Mouse (Mus musculus): ENCODE results near the gene Pde9a. TPM values are rescaled to one million over a fixed set of nuclear protein-coding genes. Genes with fewer than 3 reads are reported as not detected.
A peak's percentile ranks its signal among the peaks of the same experiment; 100 is the strongest.

Pde9a gene
- total RNA-seq, 2 experiments from 2014 or later: 7.2 to 11.9 TPM

- intact Hi-C loops (cut with DNase I): no loop called here
Observed at GRCm38 (mm10) chr17:31453476-31453875, 67.5 kb downstream of the Pde9a start.

GRCm38 (mm10) chr17:31454056-31454455 is 68.0 kb downstream of the Pde9a start:
- intact Hi-C loops (cut with DNase I): no loop called here

More at GRCm38 (mm10) chr17:31453476-31453875, 67.5 kb downstream of the Pde9a start:
- peak in 1 of 2 experiments; percentile 22 for DNase-seq

GRCm38 (mm10) chr17:31456723-31457567 is 70.9 kb downstream of the Pde9a start:
- DNase-seq: peak; percentile 48 to 60
- intact Hi-C loops (cut with DNase I): no loop called here

More at GRCm38 (mm10) chr17:31454056-31454455, 68.0 kb downstream of the Pde9a start:
- DNase-seq: no peak

GRCm38 (mm10) chr17:31460416-31460815 is 74.4 kb downstream of the Pde9a start:
- intact Hi-C loops (cut with DNase I): no loop called here
- no peak for DNase-seq

GRCm38 (mm10) chr17:31462506-31462905 is 76.5 kb downstream of the Pde9a start:
- intact Hi-C loops (cut with DNase I): no loop called here
- no peak for DNase-seq

GRCm38 (mm10) chr17:31466854-31467253 is 80.8 kb downstream of the Pde9a start:
- no peak for DNase-seq
- intact Hi-C loops (cut with DNase I): no loop called here

GRCm38 (mm10) chr17:31468496-31468895 is 82.5 kb downstream of the Pde9a start:
- intact Hi-C loops (cut with DNase I): no loop called here
- no peak for DNase-seq

- no peak for DNase-seq
- intact Hi-C loops (cut with DNase I): no loop called here
Observed at GRCm38 (mm10) chr17:31470766-31471418, 84.9 kb downstream of the Pde9a start.

GRCm38 (mm10) chr17:31474388-31474787 is 88.4 kb downstream of the Pde9a start:
- no peak for DNase-seq
- intact Hi-C loops (cut with DNase I): no loop called here

- no peak for DNase-seq
- intact Hi-C loops (cut with DNase I): no loop called here
Observed at GRCm38 (mm10) chr17:31478606-31479005, 92.6 kb downstream of the Pde9a start.

- intact Hi-C loops (cut with DNase I): no loop called here
- no peak for DNase-seq
Observed at GRCm38 (mm10) chr17:31479108-31479844, 93.3 kb downstream of the Pde9a start.

GRCm38 (mm10) chr17:31486616-31487198 is 100.7 kb downstream of the Pde9a start:
- DNase-seq: no peak
- intact Hi-C loops (cut with DNase I): no loop called here

- DNase-seq: no peak
- intact Hi-C loops (cut with DNase I): no loop called here
Observed at GRCm38 (mm10) chr17:31487433-31488060, 101.5 kb downstream of the Pde9a start.

- intact Hi-C loops (cut with DNase I): loop anchor here (10.0 kb wide), 2 partner anchors 237 to 357 kb away; no protein-coding TSS in a partner anchor
- DNase-seq: no peak
Observed at GRCm38 (mm10) chr17:31491355-31491754, 105.3 kb downstream of the Pde9a start.

GRCm38 (mm10) chr17:31492416-31492815 is 106.4 kb downstream of the Pde9a start:
- intact Hi-C loops (cut with DNase I): loop anchor here (1.0 to 10.0 kb wide), 4 partner anchors 114 to 358 kb away; no protein-coding TSS in a partner anchor
- DNase-seq: peak; percentile 72 to 86

GRCm38 (mm10) chr17:31494989-31495388 is 109.0 kb downstream of the Pde9a start:
- DNase-seq: no peak
- intact Hi-C loops (cut with DNase I): loop anchor here (10.0 kb wide), 2 partner anchors 240 to 360 kb away; no protein-coding TSS in a partner anchor

- DNase-seq: no peak
- intact Hi-C loops (cut with DNase I): loop anchor here (10.0 kb wide), 2 partner anchors 243 to 363 kb away; no protein-coding TSS in a partner anchor
Observed at GRCm38 (mm10) chr17:31497726-31498125, 111.7 kb downstream of the Pde9a start.

- no peak for DNase-seq
- intact Hi-C loops (cut with DNase I): loop anchor here (10.0 kb wide), 2 partner anchors 245 to 365 kb away; no protein-coding TSS in a partner anchor
Observed at GRCm38 (mm10) chr17:31499725-31500124, 113.7 kb downstream of the Pde9a start.

GRCm38 (mm10) chr17:31500416-31500815 is 114.4 kb downstream of the Pde9a start:
- no peak for DNase-seq
- intact Hi-C loops (cut with DNase I): no loop called here

GRCm38 (mm10) chr17:31500908-31501307 is 114.9 kb downstream of the Pde9a start:
- intact Hi-C loops (cut with DNase I): no loop called here
- no peak for DNase-seq
